Mouse (Mus musculus) c-Kit-positive CD71-positive TER-119-negative erythroid progenitor cells, embryonic 14.5 days (primary cell): ENCODE results near the gene Ucp2.
"Not testable (repeated sequence)": the region's sequence is repeated elsewhere in the genome, so short reads cannot be mapped to it uniquely, and the experiment has no call there.

Source experiments
- DNase-seq: peaks from one replicate; pipeline ENCODE4 v3.0.0-alpha.2; 2013; ENCODE audit warnings: low read depth

Ucp2 gene

DNA sequence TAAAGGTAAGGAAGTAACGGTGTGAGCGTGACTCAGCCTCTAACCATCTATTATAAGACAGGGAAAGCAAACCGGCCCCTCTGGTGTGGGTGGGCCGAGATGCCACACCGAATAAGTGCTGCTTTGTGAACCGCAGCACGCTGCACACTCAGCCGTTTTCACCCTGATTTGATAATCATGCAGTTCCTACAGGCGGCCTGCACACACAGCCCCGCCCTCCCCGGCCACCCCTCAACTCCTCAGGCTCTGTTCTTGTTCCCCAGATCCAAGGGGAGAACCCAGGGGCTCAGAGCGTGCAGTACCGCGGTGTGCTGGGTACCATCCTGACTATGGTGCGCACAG is 13.3 kb upstream of the Ucp2 start:
- DNase-seq, result no peak

DNA sequence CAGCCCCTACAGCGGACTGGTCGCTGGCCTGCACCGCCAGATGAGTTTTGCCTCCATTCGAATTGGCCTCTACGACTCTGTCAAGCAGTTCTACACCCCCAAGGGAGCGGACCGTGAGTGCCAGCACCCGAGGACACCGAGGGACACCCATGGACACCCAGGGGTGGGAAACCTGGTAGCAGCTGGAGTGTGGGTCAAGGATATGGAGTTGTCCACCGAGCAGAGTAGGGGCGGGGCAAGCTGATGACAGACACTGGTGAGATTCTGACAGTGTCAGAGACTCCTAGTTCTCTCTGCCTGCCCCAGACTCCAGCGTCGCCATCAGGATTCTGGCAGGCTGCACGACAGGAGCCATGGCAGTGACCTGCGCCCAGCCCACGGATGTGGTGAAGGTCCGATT is 13.0 kb upstream of the Ucp2 start:
- DNase-seq, result no peak

DNA sequence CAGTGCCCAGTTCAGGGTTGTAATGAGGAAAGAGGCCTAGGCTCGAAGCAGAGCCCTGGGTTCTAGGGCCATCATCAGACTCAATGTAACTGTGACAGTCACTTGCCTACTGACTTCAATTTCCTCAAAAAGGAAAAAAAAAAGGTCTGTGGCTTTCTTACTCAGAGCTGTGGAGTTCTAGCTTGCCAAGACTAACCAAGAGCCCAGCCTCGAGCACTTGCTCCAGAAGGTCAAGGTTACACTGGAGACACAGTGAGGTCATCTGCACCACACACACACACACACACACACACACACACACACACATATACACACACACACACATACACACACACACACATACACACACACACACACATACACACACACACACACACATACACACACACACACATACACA is 11.1 kb upstream of the Ucp2 start:
- not testable (repeated sequence) for DNase-seq

DNA sequence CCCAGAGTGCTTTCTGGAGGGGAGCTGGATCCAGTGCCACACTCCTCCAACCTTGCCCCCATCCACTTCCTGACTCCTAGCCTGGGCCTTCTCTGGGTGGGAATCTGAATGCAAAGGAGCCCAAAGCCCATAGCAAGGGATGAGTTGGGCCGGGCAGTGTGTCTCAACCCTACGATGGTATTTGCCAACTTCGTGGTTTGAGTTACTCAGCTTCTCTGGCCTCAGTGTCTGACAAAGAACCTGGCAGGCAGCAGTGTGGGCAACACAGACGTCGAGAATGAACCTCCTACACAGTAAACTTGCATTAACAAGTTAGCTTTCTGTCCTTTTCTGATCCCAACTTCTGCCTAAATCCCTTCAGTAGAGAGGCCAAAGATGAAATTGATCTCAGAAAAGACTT is 8.6 kb upstream of the Ucp2 start:
- DNase-seq, result no peak

DNA sequence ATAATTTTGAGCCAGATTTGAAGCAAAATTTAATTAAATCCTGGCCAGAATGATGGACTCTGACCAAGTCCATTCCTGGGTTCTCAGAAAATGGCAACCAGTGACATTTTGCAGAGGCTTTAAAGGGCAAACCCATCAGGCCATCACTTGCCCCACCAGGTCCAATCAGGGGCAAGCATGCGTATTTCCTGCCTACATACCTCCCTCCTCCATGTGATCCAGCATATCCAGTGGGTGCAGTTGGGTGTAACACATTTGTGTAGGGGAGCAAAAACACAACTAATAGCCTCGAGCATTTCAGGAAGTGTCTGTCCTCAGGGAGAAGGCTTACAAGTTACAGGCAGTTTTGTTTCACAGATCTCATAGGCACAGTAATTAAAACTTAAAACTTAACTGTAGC is 5.8 kb upstream of the Ucp2 start:
- no peak for DNase-seq

DNA sequence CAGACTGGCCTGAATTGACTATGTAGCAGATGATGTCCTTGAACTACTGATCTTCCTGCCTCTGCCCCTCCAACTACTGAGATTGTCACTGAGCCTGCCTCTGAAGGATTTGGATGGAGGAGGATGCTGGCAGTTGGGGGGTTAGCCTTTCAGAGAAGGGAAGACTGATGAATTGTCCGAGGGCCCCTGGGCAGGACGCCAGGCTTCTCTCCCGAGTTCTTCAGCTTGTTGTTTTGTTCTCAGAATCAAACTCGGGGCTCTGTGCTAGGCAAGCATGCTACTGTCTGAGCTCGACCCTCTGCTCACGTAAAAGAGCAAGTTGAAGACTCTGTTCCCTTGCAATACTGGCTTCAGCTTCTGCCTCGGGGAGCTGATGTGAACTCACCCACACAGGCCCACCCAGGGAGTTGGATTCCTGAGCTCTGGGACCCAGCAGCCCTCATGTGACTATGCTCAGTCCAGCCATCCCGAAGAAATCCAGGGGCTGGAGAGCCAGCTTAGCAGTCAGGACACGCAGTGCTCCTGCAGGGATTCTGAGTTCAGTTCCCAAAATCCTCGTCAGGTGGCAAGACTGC is 4.6 kb upstream of the Ucp2 start:
- no peak for DNase-seq

DNA sequence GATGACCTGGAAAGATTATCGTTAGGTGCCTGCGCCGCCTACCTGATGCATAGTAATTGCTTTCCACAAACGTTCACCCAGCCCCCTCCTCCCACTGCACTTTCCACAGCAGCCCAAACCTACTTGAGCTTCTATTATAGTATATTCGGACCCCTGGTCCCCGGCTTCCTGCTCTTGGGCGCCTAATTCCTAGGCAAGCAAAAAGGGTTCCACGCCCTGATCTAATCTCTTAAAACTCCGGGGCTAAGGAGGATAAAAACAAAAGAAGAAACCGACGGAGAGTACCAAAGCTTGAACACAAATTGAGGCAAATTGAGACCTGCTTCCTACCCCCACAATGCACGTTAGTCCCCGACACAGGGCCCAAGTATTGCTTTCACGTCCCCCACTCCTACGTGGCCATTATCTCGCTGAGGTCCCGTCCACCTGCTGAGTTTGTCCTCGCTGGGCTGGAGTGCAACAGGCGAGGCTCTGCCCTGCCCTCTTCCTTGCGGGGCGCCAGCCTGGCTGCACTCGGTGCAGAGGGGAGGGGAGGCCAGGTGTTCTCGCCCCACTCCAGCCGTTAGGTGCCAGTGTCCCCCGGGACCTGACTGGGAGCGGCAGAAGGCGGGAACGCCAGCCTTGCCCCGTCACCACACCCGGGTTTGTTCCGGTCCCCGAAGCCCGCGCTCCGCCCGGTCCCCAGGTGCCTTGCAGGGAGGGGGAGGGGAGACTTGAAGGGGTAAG is 583 bp upstream of the Ucp2 start:
- DNase-seq, result no peak

DNA sequence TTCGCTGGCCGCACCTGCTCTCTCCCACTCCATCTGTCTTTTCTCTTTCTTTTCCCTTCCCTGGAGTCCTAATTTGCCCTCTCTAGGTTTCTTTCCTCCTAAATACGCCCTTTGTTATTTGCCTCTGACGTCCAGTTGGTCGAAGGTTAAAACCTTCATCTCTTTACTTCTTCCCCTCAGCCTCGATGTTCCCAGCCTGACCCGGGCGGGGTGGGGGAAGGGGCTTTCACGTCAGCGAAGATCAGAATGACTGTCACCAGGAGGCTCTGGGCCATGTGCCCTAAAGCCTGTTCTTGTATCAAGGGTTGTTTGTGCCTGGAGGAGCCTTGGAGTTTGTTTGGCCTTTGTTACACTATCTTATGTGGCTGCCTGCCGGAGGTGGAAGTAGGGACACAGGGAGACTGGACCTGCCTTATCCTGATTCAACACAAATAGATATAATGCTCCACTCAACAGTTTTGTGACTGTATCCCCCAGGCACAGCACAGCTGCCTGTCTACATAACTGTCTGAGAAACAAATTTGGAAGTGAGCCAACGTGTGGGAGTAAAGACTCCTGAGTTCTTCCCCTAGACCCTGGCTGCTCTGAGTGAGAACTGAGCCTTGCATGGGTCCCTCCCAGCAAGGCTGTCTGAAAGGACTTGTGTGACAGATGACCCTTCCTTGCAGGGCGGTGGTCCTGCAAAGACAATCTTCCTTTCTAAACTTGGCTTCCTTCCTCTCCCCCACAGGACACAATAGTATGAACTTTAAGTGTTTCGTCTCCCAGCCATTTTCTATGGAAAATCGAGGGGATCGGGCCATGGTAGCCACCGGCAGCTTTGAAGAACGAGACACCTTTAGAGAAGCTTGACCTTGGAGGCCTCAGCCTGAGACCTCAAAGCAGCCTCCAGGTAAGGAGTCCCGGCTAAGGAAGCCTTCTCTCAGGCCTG is 612 bp downstream of the Ucp2 start:
- no peak for DNase-seq

DNA sequence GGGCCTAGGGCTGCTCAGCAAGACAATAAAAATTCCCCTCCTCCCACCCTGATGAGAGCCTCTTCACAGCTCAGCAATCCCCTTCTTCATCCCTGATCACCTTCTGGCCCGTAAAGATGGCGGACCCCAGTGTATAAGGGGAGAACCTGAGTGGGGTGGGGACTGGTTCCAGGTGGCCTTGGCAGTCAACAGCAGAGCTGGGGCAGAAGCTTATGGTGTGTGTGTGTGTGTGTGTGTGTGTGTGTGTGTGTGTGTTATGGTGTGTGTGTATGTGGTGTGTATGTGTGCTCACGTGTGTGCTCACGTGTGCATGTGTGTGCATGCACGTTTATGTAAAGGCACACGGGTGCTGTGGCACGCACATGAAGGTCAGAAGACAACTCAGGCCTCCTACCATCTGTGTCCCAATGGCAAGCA is 1.3 kb downstream of the Ucp2 start:
- no peak for DNase-seq

DNA sequence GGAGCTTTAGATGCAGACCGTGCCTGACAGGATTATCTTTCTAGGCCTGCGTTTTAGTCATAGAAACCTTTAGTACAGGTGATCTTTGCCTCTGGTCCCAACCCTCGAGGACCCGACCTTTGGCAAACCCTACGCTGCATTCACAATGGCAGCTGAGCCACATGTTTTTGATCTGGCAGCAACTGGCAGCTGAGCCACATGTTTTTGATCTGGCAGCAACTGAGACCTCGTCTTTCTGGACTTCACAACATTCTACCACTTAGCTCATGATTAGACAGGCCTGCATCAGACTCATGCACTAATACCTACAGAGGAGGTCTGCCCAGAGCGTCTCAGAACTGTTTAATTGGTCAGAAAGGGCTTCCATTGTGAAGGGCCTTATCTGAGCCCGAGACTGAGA is 1.9 kb downstream of the Ucp2 start:
- DNase-seq, result no peak

DNA sequence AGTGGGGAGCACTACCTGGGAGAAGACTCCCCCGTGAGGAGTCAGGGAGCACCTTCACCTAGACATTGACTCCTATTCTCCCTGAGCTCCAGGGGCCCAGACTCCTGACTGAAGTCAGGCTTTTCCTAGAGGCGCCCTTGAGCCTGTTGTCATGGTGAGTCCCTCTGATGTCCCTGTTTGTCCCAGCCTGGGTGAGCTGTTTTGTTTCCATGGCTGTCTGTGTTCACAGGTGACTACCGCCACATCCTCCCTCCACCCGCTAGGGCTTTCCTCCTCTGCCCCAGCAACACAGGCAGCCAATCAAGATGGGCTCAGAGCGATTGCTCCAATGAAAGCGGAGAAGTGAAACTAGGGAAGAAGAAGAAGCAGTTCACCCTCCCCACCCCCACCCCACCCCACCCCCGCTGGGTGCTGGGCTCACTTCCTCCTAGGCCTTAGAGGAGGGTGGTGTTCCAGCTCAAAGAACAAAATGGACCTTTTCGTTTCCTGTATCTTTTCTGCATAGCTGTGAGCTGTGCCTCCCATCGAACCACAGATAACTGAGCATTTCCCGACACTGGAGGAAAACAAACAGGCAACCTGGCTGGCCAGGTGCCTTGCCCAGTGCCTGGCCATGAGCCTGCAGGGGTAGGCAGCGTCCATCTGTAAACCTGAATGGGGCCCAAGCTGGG is 2.6 kb downstream of the Ucp2 start:
- peak; percentile 71 for DNase-seq

DNA sequence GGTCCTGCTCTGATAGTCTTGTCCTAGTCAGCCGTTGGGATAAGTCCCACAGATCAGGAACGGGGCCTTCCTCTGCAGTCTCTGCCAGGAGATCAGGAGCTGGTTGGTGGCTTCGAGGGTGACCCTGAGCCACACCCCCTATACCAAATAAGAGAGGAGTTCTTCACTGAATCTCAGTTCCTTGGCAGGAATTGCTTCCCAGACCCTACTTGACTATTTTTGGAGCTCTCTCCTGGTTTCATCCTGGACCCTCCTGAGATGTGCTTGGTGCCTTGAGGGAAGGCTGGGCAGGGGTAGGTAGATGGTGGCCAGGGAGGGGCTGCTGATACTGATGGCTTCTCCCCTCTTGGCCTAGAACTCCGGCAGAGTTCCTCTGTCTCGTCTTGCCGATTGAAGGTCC is 3.2 kb downstream of the Ucp2 start:
- no peak for DNase-seq

DNA sequence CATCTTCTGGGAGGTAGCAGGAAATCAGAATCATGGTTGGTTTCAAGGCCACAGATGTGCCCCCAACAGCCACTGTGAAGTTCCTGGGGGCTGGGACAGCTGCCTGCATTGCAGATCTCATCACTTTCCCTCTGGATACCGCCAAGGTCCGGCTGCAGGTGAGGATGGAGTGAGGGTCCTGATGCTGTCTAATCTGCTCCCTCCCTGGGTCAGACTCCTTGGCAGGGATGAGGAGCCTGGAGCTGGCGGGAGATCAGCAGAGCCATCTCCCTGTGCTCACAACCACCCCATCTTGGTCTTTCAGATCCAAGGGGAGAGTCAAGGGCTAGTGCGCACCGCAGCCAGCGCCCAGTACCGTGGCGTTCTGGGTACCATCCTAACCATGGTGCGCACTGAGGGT is 3.7 kb downstream of the Ucp2 start:
- DNase-seq, result no peak

DNA sequence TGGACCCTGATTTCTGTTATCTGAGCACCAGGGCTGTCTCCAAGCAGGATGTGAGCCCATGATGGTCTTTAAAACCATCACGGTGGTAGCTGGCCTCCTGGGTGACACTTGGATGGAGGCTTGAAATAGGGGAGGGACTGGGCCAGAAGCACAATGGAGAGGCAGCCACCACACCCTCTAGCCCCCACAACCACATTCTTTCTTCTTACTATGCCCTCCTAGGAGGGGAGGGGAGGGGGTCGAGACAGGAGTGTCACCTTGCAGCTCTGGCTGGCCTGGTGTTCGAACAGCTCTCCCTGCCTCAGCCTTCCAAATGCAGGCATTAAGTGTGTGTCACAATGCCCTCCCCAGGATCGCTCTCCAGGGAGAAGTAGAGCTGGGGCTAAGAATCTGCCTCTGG is 4.3 kb downstream of the Ucp2 start:
- DNase-seq, result no peak

DNA sequence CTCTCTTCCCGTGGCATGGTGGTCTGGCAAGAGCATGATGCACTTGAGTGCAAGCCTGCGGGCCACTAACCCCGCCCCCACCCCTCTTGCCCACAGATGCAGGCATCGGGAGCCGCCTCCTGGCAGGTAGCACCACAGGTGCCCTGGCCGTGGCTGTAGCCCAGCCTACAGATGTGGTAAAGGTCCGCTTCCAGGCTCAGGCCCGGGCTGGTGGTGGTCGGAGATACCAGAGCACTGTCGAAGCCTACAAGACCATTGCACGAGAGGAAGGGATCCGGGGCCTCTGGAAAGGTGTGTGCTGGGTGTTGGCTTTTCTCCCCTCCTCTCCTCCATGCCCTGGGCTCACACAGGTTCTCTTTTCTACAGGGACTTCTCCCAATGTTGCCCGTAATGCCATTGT is 4.8 kb downstream of the Ucp2 start:
- no peak for DNase-seq

DNA sequence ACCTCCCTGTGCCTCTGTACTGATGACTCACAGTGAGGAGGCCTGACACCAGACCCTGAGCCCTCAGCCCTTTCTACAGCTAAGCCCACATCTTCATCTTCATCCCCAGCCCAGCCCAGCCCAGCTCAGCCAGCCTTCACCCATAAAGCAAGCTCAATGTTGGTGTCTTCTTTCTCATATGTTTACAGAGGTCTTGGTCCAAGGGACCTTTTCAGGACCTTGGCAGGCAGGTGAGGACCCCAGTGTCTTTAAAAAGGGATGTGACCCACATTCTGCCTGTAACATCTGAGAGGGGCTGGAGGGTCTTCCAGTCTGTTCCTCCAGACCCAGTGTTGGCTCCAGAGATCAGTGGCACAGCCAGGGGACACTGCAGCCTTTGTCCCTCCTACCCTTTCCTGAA is 6.3 kb downstream of the Ucp2 start:
- DNase-seq, result no peak

DNA sequence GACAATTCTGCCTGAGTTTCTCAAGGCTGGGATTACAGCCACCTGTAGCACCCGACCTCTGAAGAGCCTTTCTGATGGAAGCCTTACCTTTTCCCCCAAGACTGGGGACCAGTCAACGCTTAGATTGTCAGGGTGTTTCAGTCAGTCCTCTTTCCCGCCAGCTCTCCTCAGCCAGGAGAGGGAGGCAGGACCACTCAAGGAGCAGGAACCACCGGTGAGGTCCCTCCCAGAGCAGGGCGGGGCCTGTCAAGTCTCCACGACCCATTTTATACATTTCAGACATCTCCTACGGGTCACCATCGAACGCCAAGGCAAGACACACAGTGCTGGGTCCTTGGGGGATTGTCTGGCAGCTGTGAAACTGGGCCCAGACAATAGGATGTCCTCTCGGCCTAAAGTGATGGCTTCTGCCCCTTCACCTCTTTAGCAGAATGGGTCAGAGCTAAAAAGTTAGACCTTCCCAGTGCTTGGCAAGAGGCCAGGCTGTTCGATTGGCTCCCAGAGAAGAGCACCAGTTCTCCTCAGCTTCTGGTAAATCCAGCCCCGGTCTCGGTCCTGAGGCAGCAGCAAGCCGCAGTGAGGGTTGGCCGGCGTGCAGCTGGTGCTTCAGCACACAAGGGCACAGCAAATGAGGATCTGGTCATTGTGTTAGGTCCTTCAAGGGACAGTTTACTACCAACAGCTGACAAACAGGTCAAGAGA is 7.3 kb downstream of the Ucp2 start:
- no peak for DNase-seq

DNA sequence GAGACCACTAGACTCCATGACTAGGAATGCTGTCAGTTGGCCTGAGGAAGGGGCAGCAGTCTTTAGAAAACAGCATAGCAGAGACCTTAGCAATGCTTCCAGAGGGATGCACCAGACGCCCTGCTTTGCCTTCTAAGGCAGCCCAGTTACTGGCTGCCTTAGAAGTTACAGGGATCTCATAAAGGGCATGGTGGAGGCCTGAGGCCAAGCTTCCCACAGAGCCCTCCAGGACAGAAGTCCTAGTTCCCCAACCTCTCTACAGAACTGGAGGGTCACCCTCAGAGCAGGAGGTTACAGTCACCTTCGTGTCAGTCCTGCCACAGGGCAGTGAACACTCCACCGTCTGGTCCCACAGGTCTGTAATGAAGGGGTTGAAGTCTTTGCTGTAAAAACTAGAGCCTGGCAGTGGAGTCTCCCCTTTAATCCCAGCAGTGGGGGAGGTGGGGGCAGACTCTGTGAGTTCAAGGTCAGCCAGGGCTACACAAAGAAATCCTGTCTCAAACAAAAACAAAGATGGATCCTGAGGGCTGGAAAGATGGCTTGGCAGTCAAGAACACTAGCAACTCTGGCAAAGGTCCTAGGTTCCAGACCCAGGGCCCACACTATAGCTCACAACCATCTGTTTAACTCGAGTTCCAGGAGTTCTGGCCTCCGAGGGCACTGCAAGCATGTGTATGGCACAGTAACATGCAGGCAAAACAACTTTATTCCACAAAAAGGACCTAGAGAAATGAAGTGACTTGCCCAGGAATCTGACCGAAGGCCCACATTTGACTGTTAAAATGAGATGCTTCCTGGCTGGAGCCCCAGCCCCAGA is 8.1 kb downstream of the Ucp2 start:
- DNase-seq, result no peak

DNA sequence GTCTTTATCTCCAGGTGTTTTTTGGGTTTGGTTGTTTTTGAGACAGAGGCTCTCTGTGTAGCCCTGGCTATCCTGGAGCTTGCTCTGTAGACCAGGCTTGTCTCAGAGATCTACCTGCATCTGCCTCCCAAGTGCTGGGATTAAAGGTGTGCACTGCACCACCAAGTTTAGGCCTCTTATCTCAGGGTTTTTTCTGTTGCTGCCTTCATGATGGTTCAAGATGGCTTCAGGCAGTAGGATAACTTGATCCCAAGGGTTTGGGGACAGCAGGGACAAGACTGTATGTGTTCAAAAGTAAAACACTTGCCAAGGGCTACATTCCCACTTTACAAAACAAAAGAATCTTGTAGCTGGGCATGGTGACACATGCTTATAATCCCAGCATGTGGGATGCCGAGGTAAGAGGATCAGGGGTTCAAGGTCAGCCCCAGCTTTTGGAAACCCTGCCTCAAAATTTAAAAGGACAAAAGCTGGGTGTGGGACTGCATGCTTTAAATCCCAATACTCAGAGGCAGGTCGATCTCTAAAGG is 8.8 kb downstream of the Ucp2 start:
- DNase-seq, result no peak

DNA sequence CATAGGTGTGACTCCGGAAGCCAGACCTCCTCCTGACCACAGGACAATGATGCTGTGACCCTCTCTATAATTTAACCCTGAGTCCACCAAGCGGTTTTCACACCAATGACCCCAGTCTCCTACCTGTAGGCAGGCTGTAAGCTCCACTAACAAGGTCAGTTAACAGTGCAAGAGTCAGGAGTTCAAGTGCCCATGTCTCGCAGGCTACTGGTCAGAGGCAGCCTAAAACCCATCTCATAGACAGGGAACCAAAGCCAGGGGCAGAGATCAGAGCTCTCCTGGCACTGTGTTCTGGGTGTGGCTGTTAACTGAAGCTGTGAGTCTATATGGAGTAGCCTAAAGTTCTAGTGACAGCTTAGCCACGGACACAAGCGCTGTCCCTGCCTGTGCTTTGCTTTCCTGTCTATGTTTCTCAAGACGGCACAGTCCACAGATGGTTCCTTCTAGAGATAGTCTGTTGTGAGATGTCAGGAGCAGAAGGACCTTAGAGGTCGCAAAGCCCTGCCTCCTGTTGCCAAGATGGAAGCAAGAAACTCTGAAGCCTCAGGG is 9.3 kb downstream of the Ucp2 start:
- no peak for DNase-seq

DNA sequence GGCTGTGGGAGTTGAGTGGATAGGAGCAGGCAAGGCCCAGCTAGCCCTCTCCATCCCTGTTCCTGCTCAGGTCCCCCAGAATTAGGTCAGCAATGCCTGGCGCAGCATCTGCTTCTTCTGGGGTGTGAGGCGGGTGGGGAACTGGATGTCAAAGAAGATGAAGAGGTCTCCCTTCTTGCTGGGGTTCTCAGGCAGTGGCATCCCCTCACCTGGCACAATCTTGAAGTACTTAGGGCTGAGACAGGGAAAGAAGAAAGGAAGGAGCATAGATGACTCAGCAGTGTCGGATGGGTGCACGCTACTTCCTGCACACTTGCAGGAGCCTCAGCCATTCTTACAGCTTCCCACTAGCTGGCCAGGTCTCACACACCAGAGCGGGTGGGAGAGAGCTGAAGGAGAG is 9.9 kb downstream of the Ucp2 start:
- no peak for DNase-seq
